Mouse (Mus musculus) C2C12 (cell line): ENCODE data around the gene Rnf180. TPM values are rescaled to one million over a fixed set of nuclear protein-coding genes. Genes with fewer than 3 reads are reported as not detected.

Experiments used
- H3K27me3 ChIP-seq: one replicate; pipeline ENCODE4 v1.6.1; 2011; ENCODE audit not compliant: control insufficient read depth, insufficient read depth, insufficient read length
- H3K36me3 ChIP-seq: one replicate; pipeline ENCODE4 v1.6.1; 2011; ENCODE audit not compliant: control insufficient read depth, insufficient read depth
- H3K4me3 ChIP-seq: one replicate; pipeline ENCODE4 v1.5.1; 2011; ENCODE audit warnings: mild to moderate bottlenecking, control low read depth; ENCODE audit not compliant: poor library complexity, insufficient read depth, severe bottlenecking
- H3K79me2 ChIP-seq: one replicate; pipeline ENCODE4 v1.6.1; 2011; ENCODE audit not compliant: control insufficient read depth, insufficient read depth
- H3K79me3 ChIP-seq: one replicate; pipeline ENCODE4 v1.6.1; 2011; ENCODE audit warnings: low read depth, control low read depth
- H3ac ChIP-seq: one replicate; pipeline ENCODE3; 2011; ENCODE audit warnings: low read depth; ENCODE audit not compliant: control insufficient read depth, insufficient read length
- CEBPB ChIP-seq: IDR thresholded peaks from one replicate; pipeline ENCODE4 v1.6.1; 2011; ENCODE audit warnings: low read depth, mild to moderate bottlenecking, control low read depth, moderate library complexity
- CTCF ChIP-seq: IDR thresholded peaks from one replicate; pipeline ENCODE4 v1.5.1; 2011; ENCODE audit not compliant: control insufficient read depth, insufficient read depth, insufficient read length
- FOSL1 ChIP-seq: IDR thresholded peaks from one replicate; pipeline ENCODE4 v1.8.0; 2011; ENCODE audit warnings: mild to moderate bottlenecking, low read length; ENCODE audit not compliant: poor library complexity, insufficient read depth, severe bottlenecking
- MAX ChIP-seq: IDR thresholded peaks from one replicate; pipeline ENCODE4 v1.6.1; 2011; ENCODE audit warnings: mild to moderate bottlenecking, control low read depth
- MYOD1 ChIP-seq: IDR thresholded peaks from one replicate; pipeline ENCODE4 v1.6.1; 2011; ENCODE audit warnings: low read depth; ENCODE audit not compliant: control insufficient read depth, insufficient read length
- MYOG ChIP-seq: IDR thresholded peaks from one replicate; pipeline ENCODE4 v1.6.1; 2011; ENCODE audit not compliant: control insufficient read depth, insufficient read length; ENCODE audit errors: extremely low read depth
- USF1 ChIP-seq: IDR thresholded peaks from one replicate; pipeline ENCODE4 v1.6.1; 2011; ENCODE audit warnings: low read depth, mild to moderate bottlenecking, control low read depth, moderate library complexity
- polyA plus RNA-seq: library from polyadenylated mRNA; unstranded; fragments of >200 nt; fragmentation: generic; extraction: Trizol; gene quantifications from one replicate; pipeline ENCODE4 v1.2.1, GENCODE M21; 2012; ENCODE audit warnings: missing spikeins

Gene Rnf180
- polyA plus RNA-seq, 1 experiment: not detected

GRCm38 (mm10) chr13:105291816-105292215 lies 2.8 kb downstream of the Rnf180 start:
- H3K36me3 ChIP-seq: no peaks in the 10 kb centered on the region
- H3K4me3 ChIP-seq: no peak overlapping the region
- no peaks in the 10 kb centered on the region for H3K27me3 ChIP-seq
- H3ac ChIP-seq: no peak overlapping the region
- H3K79me3 ChIP-seq: no peaks in the 10 kb centered on the region
- TF ChIP-seq MAX (no peak), MYOG (no peak), FOSL1 (no peak), CEBPB (no peak), MYOD1 (no peak), CTCF (no peak)
- H3K79me2 ChIP-seq: no peaks in the 10 kb centered on the region

GRCm38 (mm10) chr13:105290594-105290993 lies 4.0 kb downstream of the Rnf180 start:
- no peaks in the 10 kb centered on the region for H3K79me3 ChIP-seq
- H3K36me3 ChIP-seq: no peaks in the 10 kb centered on the region
- no peak overlapping the region for H3K4me3 ChIP-seq
- no peak for TF ChIP-seq MYOG
- no peak for TF ChIP-seq USF1
- TF ChIP-seq CTCF: no peak
- no peak for TF ChIP-seq MYOD1
- no peak for TF ChIP-seq MAX
- no peak for TF ChIP-seq FOSL1
- TF ChIP-seq CEBPB: no peak
- H3K27me3 ChIP-seq: no peaks in the 10 kb centered on the region
- H3K79me2 ChIP-seq: no peaks in the 10 kb centered on the region
- H3ac ChIP-seq: no peak overlapping the region

- H3K36me3 ChIP-seq: no peaks in the 10 kb centered on the region
These were observed 4.6 kb downstream of the Rnf180 start for GRCm38 (mm10) chr13:105290021-105290420.

GRCm38 (mm10) chr13:105279397-105280018 lies 15.1 kb downstream of the Rnf180 start:
- Histone ChIP-seq H3K79me2 (no peaks in the 10 kb centered on the region), H3K36me3 (no peaks in the 10 kb centered on the region), H3K27me3 (no peaks in the 10 kb centered on the region), H3K4me3 (no peak overlapping the region), H3ac (no peak overlapping the region), H3K79me3 (no peaks in the 10 kb centered on the region)
- TF ChIP-seq CTCF (no peak), CEBPB (no peak), FOSL1 (no peak), USF1 (no peak), MYOD1 (no peak), MYOG (no peak)

More at GRCm38 (mm10) chr13:105290021-105290420, 4.6 kb downstream of the Rnf180 start:
- Histone ChIP-seq H3K27me3 (no peaks in the 10 kb centered on the region), H3K79me2 (no peaks in the 10 kb centered on the region), H3K4me3 (no peak overlapping the region), H3K79me3 (no peaks in the 10 kb centered on the region), H3ac (no peak overlapping the region)
- TF ChIP-seq USF1 (no peak), CEBPB (no peak), MYOD1 (no peak), MYOG (no peak)

GRCm38 (mm10) chr13:105270394-105271094 lies 24.1 kb downstream of the Rnf180 start:
- no peak overlapping the region for H3ac ChIP-seq
- H3K4me3 ChIP-seq: no peak overlapping the region
- no peaks in the 10 kb centered on the region for H3K36me3 ChIP-seq
- no peaks in the 10 kb centered on the region for H3K27me3 ChIP-seq
- TF ChIP-seq FOSL1 (no peak), CTCF (no peak)
- H3K79me3 ChIP-seq: no peaks in the 10 kb centered on the region
- no peaks in the 10 kb centered on the region for H3K79me2 ChIP-seq

- Histone ChIP-seq H3K27me3 (no peaks in the 10 kb centered on the region), H3K36me3 (no peaks in the 10 kb centered on the region), H3ac (no peak overlapping the region), H3K4me3 (no peak overlapping the region), H3K79me3 (no peaks in the 10 kb centered on the region), H3K79me2 (no peaks in the 10 kb centered on the region)
- TF ChIP-seq FOSL1 (no peak), MYOG (no peak), MAX (no peak), MYOD1 (no peak), CTCF (no peak), CEBPB (no peak), USF1 (no peak)
These were observed 27.2 kb downstream of the Rnf180 start for GRCm38 (mm10) chr13:105267464-105267863.
